Mouse (Mus musculus) ES-Bruce4 (cell line): Measurements from ENCODE around the gene Cubn.

Experiments used
- CTCF ChIP-seq: IDR thresholded peaks from one replicate; pipeline ENCODE4 v1.8.1; 2011; ENCODE audit warnings: low read depth, low read length
- EP300 ChIP-seq: IDR thresholded peaks from 2 replicates; pipeline ENCODE4 v1.6.1; 2011; ENCODE audit warnings: low read depth, low read length; ENCODE audit not compliant: insufficient read depth
- POLR2A ChIP-seq: IDR thresholded peaks from one replicate; pipeline ENCODE4 v1.8.1; 2011; ENCODE audit warnings: low read length; ENCODE audit not compliant: insufficient read depth

- no peak for TF ChIP-seq CTCF
- no peak for TF ChIP-seq POLR2A
- TF ChIP-seq EP300, result no peak
Measured at GRCm38 (mm10) chr2:13466685-13467084, 24.9 kb downstream of the Cubn start.
